Mouse (Mus musculus): Measurements from ENCODE around the gene Trim31. TPM values are rescaled to one million over a fixed set of nuclear protein-coding genes. Genes with fewer than 3 reads are reported as not detected.

The Trim31 gene
- total and polyA plus RNA-seq, 2 experiments: not detected

GRCm38 (mm10) chr17:36942391-36942790 is 44.5 kb downstream of the Trim31 start:
- WGBS: 12% methylated on average over 10 of the region's 10 CpGs
- Histone ChIP-seq H3K27me3 (ENCODE audit: control insufficient read depth, insufficient read depth, low read length) (no peaks in the 10 kb centered on the region), H3K27ac (replicated peaks; ENCODE audit: insufficient read depth, low read depth, low read length) (peak overlapping the region; percentile 96), H3K79me2 (ENCODE audit: control insufficient read depth, insufficient read depth, low read length) (peaks cover 5% of the 10 kb centered on the region; the same call in 1 of the 2 replicates), H3K4me3 (ENCODE audit: insufficient read depth, low read depth, low read length) (peak overlapping the region; percentile 55), H3K36me3 (ENCODE audit: control insufficient read depth, insufficient read depth, low read length) (peaks cover 2% of the 10 kb centered on the region; the same call in 1 of the 2 replicates), H3K4me1 (ENCODE audit: control insufficient read depth, insufficient read depth, low read length) (peaks cover 5% of the 10 kb centered on the region), H3K9ac (ENCODE audit: low read depth, low read length) (peak overlapping the region; percentile 61)
- peak; percentile 85 for DNase-seq (ENCODE audit: extremely low read depth, low read depth, low spot score)
- no peak for TF ChIP-seq CTCF (IDR thresholded peaks at IDR 0.05; ENCODE audit: low read depth, low read length)
- no peak for TF ChIP-seq POLR2A (IDR thresholded peaks at IDR 0.05; ENCODE audit: extremely low read depth, insufficient read depth, low read length)

GRCm38 (mm10) chr17:36942791-36943471 is 45.0 kb downstream of the Trim31 start, which contains the start of gene Rnf39:
Gene Rnf39, plus strand, starts transcription at chr17:36942918.
- Histone ChIP-seq H3K27ac (replicated peaks; ENCODE audit: insufficient read depth, low read depth, low read length) (peak within 1 kb of the TSS; percentile 96), H3K4me3 (ENCODE audit: insufficient read depth, low read depth, low read length) (peak within 1 kb of the TSS; percentile 73), H3K79me2 (ENCODE audit: control insufficient read depth, insufficient read depth, low read length) (peaks cover 5% of the 10 kb centered on the region; the same call in 1 of the 2 replicates), H3K27me3 (ENCODE audit: control insufficient read depth, insufficient read depth, low read length) (no peaks in the 10 kb centered on the region), H3K9ac (ENCODE audit: low read depth, low read length) (peak within 1 kb of the TSS; percentile 92), H3K36me3 (ENCODE audit: control insufficient read depth, insufficient read depth, low read length) (peaks cover 2% of the 10 kb centered on the region; the same call in 1 of the 2 replicates), H3K4me1 (ENCODE audit: control insufficient read depth, insufficient read depth, low read length) (peaks cover 5% of the 10 kb centered on the region)
- WGBS: 1% methylated on average over 59 of the region's 59 CpGs
- peak; percentile 89 for TF ChIP-seq POLR2A (IDR thresholded peaks at IDR 0.05; ENCODE audit: extremely low read depth, insufficient read depth, low read length)
- TF ChIP-seq CTCF (IDR thresholded peaks at IDR 0.05; ENCODE audit: low read depth, low read length): no peak
- peak; percentile 90 for DNase-seq (ENCODE audit: extremely low read depth, low read depth, low spot score)

- DNase-seq (ENCODE audit: extremely low read depth, low read depth, low spot score): no peak
- peak overlapping the region; percentile 73 for H3K4me3 ChIP-seq (ENCODE audit: insufficient read depth, low read depth, low read length)
- 35% methylated on average over 5 of the region's 5 CpGs for WGBS
- peaks cover 5% of the 10 kb centered on the region for H3K4me1 ChIP-seq (ENCODE audit: control insufficient read depth, insufficient read depth, low read length)
- no peaks in the 10 kb centered on the region for H3K27me3 ChIP-seq (ENCODE audit: control insufficient read depth, insufficient read depth, low read length)
- H3K9ac ChIP-seq (ENCODE audit: low read depth, low read length): peak overlapping the region; percentile 92
- H3K27ac ChIP-seq (replicated peaks; ENCODE audit: insufficient read depth, low read depth, low read length): no peak overlapping the region
- peaks cover 2% of the 10 kb centered on the region; the same call in 1 of the 2 replicates for H3K36me3 ChIP-seq (ENCODE audit: control insufficient read depth, insufficient read depth, low read length)
- peaks cover 5% of the 10 kb centered on the region; the same call in 1 of the 2 replicates for H3K79me2 ChIP-seq (ENCODE audit: control insufficient read depth, insufficient read depth, low read length)
- TF ChIP-seq POLR2A (IDR thresholded peaks at IDR 0.05; ENCODE audit: extremely low read depth, insufficient read depth, low read length) (no peak), CTCF (IDR thresholded peaks at IDR 0.05; ENCODE audit: low read depth, low read length) (no peak)
These were observed 45.8 kb downstream of the Trim31 start for GRCm38 (mm10) chr17:36943691-36944090.

GRCm38 (mm10) chr17:36944121-36944775 is 46.3 kb downstream of the Trim31 start:
- Histone ChIP-seq H3K79me2 (ENCODE audit: control insufficient read depth, insufficient read depth, low read length) (peaks cover 5% of the 10 kb centered on the region; the same call in 1 of the 2 replicates), H3K27me3 (ENCODE audit: control insufficient read depth, insufficient read depth, low read length) (no peaks in the 10 kb centered on the region), H3K4me3 (ENCODE audit: insufficient read depth, low read depth, low read length) (peak overlapping the region; percentile 73; the same call in 1 of the 2 replicates), H3K36me3 (ENCODE audit: control insufficient read depth, insufficient read depth, low read length) (peaks cover 4% of the 10 kb centered on the region; the same call in 1 of the 2 replicates), H3K4me1 (ENCODE audit: control insufficient read depth, insufficient read depth, low read length) (peaks cover 5% of the 10 kb centered on the region), H3K9ac (ENCODE audit: low read depth, low read length) (peak overlapping the region; percentile 92), H3K27ac (replicated peaks; ENCODE audit: insufficient read depth, low read depth, low read length) (no peak overlapping the region)
- WGBS: 46% methylated on average over 9 of the region's 9 CpGs
- TF ChIP-seq POLR2A (IDR thresholded peaks at IDR 0.05; ENCODE audit: extremely low read depth, insufficient read depth, low read length) (no peak), CTCF (IDR thresholded peaks at IDR 0.05; ENCODE audit: low read depth, low read length) (no peak)
- DNase-seq (ENCODE audit: extremely low read depth, low read depth, low spot score): peak; percentile 6

GRCm38 (mm10) chr17:36947051-36947819 is 49.3 kb downstream of the Trim31 start:
- DNase-seq (ENCODE audit: extremely low read depth, low read depth, low spot score): no peak
- Histone ChIP-seq H3K36me3 (ENCODE audit: control insufficient read depth, insufficient read depth, low read length) (peaks cover 4% of the 10 kb centered on the region; the same call in 1 of the 2 replicates), H3K27me3 (ENCODE audit: control insufficient read depth, insufficient read depth, low read length) (no peaks in the 10 kb centered on the region), H3K27ac (replicated peaks; ENCODE audit: insufficient read depth, low read depth, low read length) (no peak overlapping the region), H3K4me1 (ENCODE audit: control insufficient read depth, insufficient read depth, low read length) (peaks cover 5% of the 10 kb centered on the region), H3K4me3 (ENCODE audit: insufficient read depth, low read depth, low read length) (peak overlapping the region; percentile 46), H3K9ac (ENCODE audit: low read depth, low read length) (peak overlapping the region; percentile 45), H3K79me2 (ENCODE audit: control insufficient read depth, insufficient read depth, low read length) (peaks cover 5% of the 10 kb centered on the region; the same call in 1 of the 2 replicates)
- 43% methylated on average over 55 of the region's 62 CpGs for WGBS
- TF ChIP-seq POLR2A (IDR thresholded peaks at IDR 0.05; ENCODE audit: extremely low read depth, insufficient read depth, low read length) (no peak), CTCF (IDR thresholded peaks at IDR 0.05; ENCODE audit: low read depth, low read length) (no peak)
